Mouse (Mus musculus) subcutaneous adipose tissue, adult 2 months (tissue): ENCODE data around the gene Wipf1. TPM values are rescaled to one million over a fixed set of nuclear protein-coding genes. Genes with fewer than 3 reads are reported as not detected.

Experiments
- polyA plus RNA-seq: library from polyadenylated mRNA; depleted of rRNA; stranded (reverse); fragments of >200 nt; gene quantifications from 2 replicates; pipeline ENCODE4 v1.2.3, GENCODE M21; 2012; ENCODE audit warnings: low replicate concordance; rRNA removed

The Wipf1 gene
- polyA plus RNA-seq, result 11.1 and 14.2 TPM in 2 replicates

DNA sequence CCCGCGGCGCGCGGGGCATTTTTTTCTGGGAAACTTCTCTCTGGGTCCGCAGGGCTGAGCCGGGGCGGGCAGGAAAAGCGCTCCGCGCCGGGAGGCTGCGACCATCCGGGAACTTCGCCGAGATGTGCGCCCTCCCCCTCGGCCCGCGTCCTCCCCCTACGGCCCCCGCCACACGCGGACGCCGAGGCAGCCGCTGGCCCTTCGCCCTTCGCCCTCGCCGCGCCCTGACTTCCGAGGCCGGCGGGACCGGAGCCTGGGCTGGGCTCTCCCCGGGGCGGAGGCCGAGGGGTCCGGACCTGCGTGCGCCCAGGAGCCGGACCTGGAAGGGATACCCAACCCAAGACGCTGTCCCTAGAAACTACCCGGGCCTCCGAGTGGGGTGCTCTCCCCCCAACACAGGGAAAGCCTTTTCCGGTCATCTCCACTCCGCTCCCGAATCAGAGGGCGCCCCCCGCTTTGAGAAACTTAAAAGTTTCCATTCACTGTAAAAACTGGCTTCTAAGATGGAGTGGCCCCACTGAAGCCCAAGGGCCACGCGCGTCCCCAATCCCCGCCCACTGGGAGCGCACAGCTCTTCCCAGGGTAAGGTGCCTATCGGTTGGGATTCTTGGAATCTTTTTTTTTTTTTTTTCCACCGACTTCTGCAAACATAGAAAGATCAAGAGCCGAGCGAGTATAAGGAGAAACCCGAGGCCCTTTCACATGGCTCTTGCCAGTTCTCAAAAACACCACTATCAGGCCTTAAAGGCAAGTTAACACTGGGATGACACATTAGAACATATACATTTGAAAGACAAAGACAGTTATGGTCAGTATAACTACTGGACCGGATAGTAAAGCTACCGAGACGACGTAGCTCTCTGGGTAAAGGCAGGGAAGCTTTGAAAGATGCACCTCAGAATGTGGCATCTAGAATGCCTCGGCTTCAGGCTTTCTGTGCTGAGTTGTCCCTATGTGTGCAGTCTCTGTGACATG, at the start of gene Wipf1:
Wipf1 (minus strand) TSS at position 379 of the 975 bp plus-strand sequence.

DNA sequence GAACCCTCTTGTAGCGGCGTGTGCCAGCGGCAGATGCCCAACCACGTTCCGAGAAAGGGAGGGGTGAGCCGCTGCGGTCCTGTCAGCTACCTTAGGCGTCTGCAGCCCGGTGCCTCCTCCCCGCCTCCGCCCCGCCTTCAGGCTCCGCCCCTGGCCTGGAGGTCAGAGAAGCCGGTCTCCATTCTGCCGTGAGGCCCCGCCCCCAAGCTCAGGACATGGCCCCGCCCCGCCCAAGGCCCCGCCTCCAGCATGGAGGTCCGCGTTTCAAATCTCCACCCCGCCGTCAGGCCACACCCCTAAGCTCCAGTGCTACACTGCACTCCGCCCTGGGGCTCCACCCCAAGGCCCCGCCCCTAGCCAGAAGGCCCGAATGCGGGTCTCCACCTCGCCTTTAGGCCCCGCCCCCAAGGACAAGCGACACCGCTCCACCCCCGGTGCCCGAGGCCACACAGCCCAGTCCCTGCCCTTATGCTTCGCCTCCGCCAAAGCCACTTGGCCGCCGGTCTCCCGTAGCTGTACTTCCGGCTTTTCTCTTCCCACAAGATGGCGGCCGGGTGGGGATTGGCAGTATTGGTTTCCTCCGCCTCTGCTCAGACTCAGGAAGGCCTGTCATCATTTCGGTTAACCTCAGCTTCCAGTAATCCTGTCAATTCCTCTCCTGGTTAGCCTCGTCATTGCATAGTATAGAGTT, 143.0 kb downstream of the Wipf1 start, which contains the start of gene Gpr155:
Gpr155 (minus strand) TSS at position 217 of the 691 bp plus-strand sequence.

Other genes starting within 250 kb of the Wipf1 start
- gene Scrn3, start 217.1 kb downstream of the Wipf1 start, polyA plus RNA-seq, result 8.5 and 14.9 TPM in 2 replicates
- gene Cir1, start 217.0 kb downstream of the Wipf1 start, polyA plus RNA-seq, result 3.9 and 5.1 TPM in 2 replicates
- gene Gpr155, start 143.2 kb downstream of the Wipf1 start, polyA plus RNA-seq, result 7.2 and 9.3 TPM in 2 replicates
- gene Chrna1, start 50.6 kb upstream of the Wipf1 start, polyA plus RNA-seq, result 0.09 TPM in 1 of 2 replicates, not detected in the other
- 25.3 and 39.3 TPM in 2 replicates for gene Chn1, start 245.6 kb upstream of the Wipf1 start, polyA plus RNA-seq